Mouse (Mus musculus) liver, adult 2 months (tissue): Measurements from ENCODE around the gene Akirin1. TPM values are rescaled to one million over a fixed set of nuclear protein-coding genes. Genes with fewer than 3 reads are reported as not detected.
A peak's percentile ranks its signal among the peaks of the same experiment; 100 is the strongest.

Experiments
- DNase-seq: peaks from one replicate; pipeline ENCODE4 v3.0.0-alpha.2; 2011; ENCODE audit warnings: low read depth, low spot score; ENCODE audit errors: extremely low read depth
- H3K27ac ChIP-seq: fragments of 200-500 bp; replicated peaks from 2 replicates; pipeline ENCODE4 v1.5.1; 2012; ENCODE audit warnings: low read depth, mild to moderate bottlenecking, control low read depth, inconsistent platforms, low read length; ENCODE audit not compliant: insufficient read depth
- H3K27me3 ChIP-seq: fragments of 200-500 bp; 2 replicates; pipeline ENCODE4 v1.6.1; 2012; ENCODE audit warnings: mild to moderate bottlenecking, moderate library complexity, low read length, inconsistent platforms; ENCODE audit not compliant: control insufficient read depth, insufficient read depth
- H3K36me3 ChIP-seq: fragments of 200-500 bp; 2 replicates; pipeline ENCODE4 v1.6.1; 2012; ENCODE audit warnings: low read length, inconsistent platforms; ENCODE audit not compliant: control insufficient read depth, insufficient read depth
- H3K4me1 ChIP-seq: fragments of 200-500 bp; 2 replicates; pipeline ENCODE4 v1.6.1; 2011; ENCODE audit warnings: low read length; ENCODE audit not compliant: control insufficient read depth, insufficient read depth
- H3K4me3 ChIP-seq: fragments of 200-500 bp; 2 replicates; pipeline ENCODE4 v1.5.1; 2011; ENCODE audit warnings: low read depth, mild to moderate bottlenecking, control low read depth, low read length, moderate library complexity; ENCODE audit not compliant: insufficient read depth
- H3K79me2 ChIP-seq: fragments of 200-500 bp; 2 replicates; pipeline ENCODE4 v1.6.1; 2012; ENCODE audit warnings: inconsistent platforms, mild to moderate bottlenecking, low read length, moderate library complexity; ENCODE audit not compliant: control insufficient read depth, insufficient read depth
- H3K9ac ChIP-seq: fragments of 200-500 bp; 2 replicates; pipeline ENCODE4 v1.6.1; 2012; ENCODE audit warnings: low read depth, mild to moderate bottlenecking, control low read depth, inconsistent platforms, low read length
- CTCF ChIP-seq: fragments of 200-500 bp; IDR thresholded peaks from 2 replicates; pipeline ENCODE4 v1.5.1; 2011; ENCODE audit warnings: low read depth, low read length, control low read depth
- POLR2A ChIP-seq: fragments of 200-500 bp; IDR thresholded peaks from 2 replicates; pipeline ENCODE4 v1.6.1; 2011; ENCODE audit warnings: low read length, control low read depth; ENCODE audit not compliant: insufficient read depth; ENCODE audit errors: extremely low read depth
- WGBS: fragments of 180-500 bp; shearing (Covaris S2); methylation state at CpG from one replicate; pipeline ENCODE4 v1.1.7; 2018; 5-methylcytosine and 5-hydroxymethylcytosine counted together
- polyA plus RNA-seq: library from polyadenylated mRNA; depleted of rRNA; stranded (reverse); fragments of >200 nt; gene quantifications from 2 replicates; pipeline ENCODE4 v1.2.3, GENCODE M21; 2012
- total RNA-seq: library from RNA; depleted of rRNA; stranded (reverse); fragments of >200 nt; gene quantifications from 2 replicates; pipeline ENCODE4 v1.2.3, GENCODE M21; 2014

Akirin1 gene
- total and polyA plus RNA-seq, 2 experiments, result 12.2 to 13.0 TPM

DNA sequence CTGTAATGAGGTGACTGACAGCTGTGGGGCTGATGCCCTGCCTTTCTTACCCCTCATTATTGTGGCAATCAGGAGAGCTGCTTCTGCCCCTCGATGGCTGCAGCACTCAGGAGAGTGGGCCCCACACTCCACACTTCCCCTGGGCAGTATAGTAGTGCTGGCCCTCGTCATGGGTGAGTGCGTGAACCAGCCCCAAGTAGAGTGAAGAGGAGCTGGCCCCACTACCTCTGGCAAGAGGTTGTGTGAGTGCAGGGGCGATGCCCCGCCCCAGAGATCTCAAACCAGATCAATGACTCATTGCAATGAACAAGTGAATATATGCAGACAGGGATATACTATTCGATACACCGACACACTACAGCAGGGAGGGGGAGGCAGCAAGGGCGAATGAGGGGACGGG is 16.6 kb downstream of the Akirin1 start:
- Histone ChIP-seq H3K4me1 (no peaks in the 10 kb centered on the region), H3K27ac (no peak overlapping the region), H3K36me3 (peaks cover 25% of the 10 kb centered on the region), H3K4me3 (no peak overlapping the region), H3K79me2 (no peaks in the 10 kb centered on the region), H3K9ac (no peak overlapping the region), H3K27me3 (no peaks in the 10 kb centered on the region)
- no peak for DNase-seq
- TF ChIP-seq CTCF, result no peak
- TF ChIP-seq POLR2A, result no peak
- 96% methylated on average over 9 of the region's 9 CpGs for WGBS

DNA sequence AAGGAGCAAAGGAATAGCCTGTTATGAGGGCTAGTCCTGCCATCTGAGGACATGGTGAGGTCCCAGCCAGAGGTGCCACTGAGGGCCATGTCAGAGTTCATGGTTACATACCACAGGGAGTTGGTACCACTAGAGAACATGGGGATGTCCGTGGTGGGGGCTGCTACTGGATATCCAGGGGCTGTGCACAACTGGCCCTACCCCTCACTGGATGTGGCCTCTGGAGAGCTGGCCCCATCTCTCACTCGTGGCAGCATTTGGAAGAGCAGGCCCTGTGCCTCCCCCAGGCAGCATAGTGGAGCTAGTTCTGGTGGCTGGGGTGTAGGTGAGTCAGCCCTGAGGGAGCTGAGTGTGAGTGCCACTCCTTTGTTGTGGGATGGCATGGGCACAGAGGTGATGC is 17.2 kb downstream of the Akirin1 start:
- H3K36me3 ChIP-seq, result peaks cover 19% of the 10 kb centered on the region
- H3K4me3 ChIP-seq, result no peak overlapping the region
- H3K79me2 ChIP-seq, result no peaks in the 10 kb centered on the region
- H3K4me1 ChIP-seq, result no peaks in the 10 kb centered on the region
- WGBS, result 82% methylated on average over 2 of the region's 2 CpGs
- no peak overlapping the region for H3K9ac ChIP-seq
- H3K27ac ChIP-seq, result no peak overlapping the region
- H3K27me3 ChIP-seq, result no peaks in the 10 kb centered on the region
- no peak for DNase-seq
- TF ChIP-seq POLR2A, result no peak

DNA sequence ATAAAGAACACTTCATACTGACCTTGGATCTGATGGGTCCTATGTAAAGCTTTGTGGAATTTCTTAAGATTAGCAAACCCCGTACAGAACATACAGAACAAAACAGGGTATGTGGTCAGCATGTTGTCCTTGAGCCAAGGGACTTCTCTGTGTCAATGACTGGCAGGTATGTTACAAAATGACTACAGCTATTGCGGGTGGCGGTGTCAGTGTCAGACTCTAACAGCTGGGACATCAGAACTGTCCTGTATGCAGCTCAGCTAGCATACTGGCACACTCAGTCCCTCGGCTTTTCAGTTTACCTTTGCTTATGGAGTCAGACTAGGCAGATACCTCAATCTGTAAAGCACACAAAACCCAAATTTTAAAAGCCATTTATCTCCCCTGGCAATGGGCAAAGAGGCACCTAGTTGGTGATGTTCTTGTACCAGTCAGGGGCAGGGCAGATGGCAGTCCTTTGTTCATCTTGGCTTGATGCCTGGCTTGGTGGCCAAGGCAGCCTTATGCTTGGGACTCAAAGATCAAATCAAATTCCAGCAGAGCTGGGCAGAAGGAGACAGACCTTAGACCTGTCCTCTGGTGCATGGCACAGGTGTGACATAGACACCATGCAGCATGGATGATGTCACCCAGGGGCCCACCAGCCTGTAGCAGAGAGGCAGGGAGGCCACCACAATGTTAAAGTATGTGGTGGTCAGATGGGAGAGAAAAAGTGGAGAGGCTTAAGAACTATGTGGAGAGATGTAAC is 17.8 kb downstream of the Akirin1 start:
- 80% methylated on average over 4 of the region's 4 CpGs for WGBS
- peak; percentile 68 for DNase-seq
- TF ChIP-seq CTCF (no peak), POLR2A (no peak)

DNA sequence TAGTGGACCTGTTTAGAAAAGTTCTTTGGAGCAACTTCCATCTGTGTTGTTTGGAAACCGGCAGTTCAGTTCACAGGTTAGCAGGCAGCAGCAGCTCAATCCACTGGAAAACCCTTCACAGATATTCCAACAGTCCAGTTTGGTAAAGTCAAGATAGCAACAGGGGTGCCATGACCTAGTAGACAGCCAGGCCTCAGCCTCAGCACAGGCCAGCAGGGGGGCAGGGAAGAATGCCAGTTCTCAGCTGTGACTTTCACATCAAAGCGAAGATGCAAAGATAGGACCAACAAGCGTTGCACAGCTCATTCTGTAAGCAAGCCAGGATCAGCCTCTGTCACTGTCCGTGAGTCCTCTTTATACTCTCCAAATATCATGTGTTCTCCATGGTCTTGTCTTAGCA is 28.4 kb downstream of the Akirin1 start:
- no peak overlapping the region for H3K4me3 ChIP-seq
- 89% methylated on average over 4 of the region's 4 CpGs for WGBS
- no peak for DNase-seq
- H3K27ac ChIP-seq, result no peak overlapping the region
- no peak overlapping the region for H3K9ac ChIP-seq
- H3K79me2 ChIP-seq, result peaks cover 7% of the 10 kb centered on the region; the same call in 1 of the 2 replicates
- TF ChIP-seq CTCF (no peak), POLR2A (no peak)
- peaks cover 6% of the 10 kb centered on the region; the same call in 1 of the 2 replicates for H3K4me1 ChIP-seq
- H3K36me3 ChIP-seq, result no peaks in the 10 kb centered on the region
- H3K27me3 ChIP-seq, result no peaks in the 10 kb centered on the region

More for the DNA sequence above, 17.8 kb downstream of the Akirin1 start:
- peaks cover 15% of the 10 kb centered on the region for H3K36me3 ChIP-seq
- no peaks in the 10 kb centered on the region for H3K27me3 ChIP-seq
- H3K4me1 ChIP-seq, result no peaks in the 10 kb centered on the region
- H3K79me2 ChIP-seq, result no peaks in the 10 kb centered on the region
- H3K9ac ChIP-seq, result no peak overlapping the region
- no peak overlapping the region for H3K4me3 ChIP-seq
- no peak overlapping the region for H3K27ac ChIP-seq

DNA sequence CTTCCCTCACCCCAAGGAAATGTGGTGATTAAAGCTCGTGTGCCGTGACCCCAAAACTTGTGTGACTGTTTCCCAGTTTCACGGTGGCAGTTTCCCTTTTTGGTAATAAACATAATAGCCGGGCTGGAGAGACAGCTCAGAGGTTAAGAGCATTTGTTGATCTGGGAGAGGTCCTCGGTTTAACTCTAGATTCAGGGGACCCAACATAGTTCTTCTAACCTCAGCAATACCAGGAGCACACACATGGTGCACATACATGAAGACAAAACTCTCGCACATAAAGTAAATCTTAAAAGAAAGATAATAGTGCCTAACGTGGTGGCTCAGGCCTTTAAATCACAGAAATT is 31.7 kb downstream of the Akirin1 start:
- 16% methylated on average over 7 of the region's 7 CpGs for WGBS
- peak overlapping the region; percentile 76 for H3K27ac ChIP-seq

More for the DNA sequence above, 31.7 kb downstream of the Akirin1 start:
- Histone ChIP-seq H3K4me3 (peak overlapping the region; percentile 84), H3K27me3 (no peaks in the 10 kb centered on the region), H3K4me1 (peaks cover 8% of the 10 kb centered on the region), H3K79me2 (peaks cover 7% of the 10 kb centered on the region; the same call in 1 of the 2 replicates), H3K9ac (peak overlapping the region; percentile 78), H3K36me3 (peaks cover 11% of the 10 kb centered on the region)
- DNase-seq, result no peak
- no peak for TF ChIP-seq CTCF
